Mouse (Mus musculus): Measurements from ENCODE around the gene Clba1. TPM values are rescaled to one million over a fixed set of nuclear protein-coding genes. Genes with fewer than 3 reads are reported as not detected.

The Clba1 gene
- polyA plus RNA-seq (2017; shearing (Covaris generic)) = under 1 TPM in 2 of 3 experiments, not detected in 1; 0.33 to 0.50 TPM

GRCm38 (mm10) chr12:112808587-112809364 is at the start of gene Clba1:
TSS of gene Clba1 (plus strand) at chr12:112808937.
- peak; percentile 99 for ATAC-seq

- ATAC-seq = no peak
Measured at GRCm38 (mm10) chr12:112759471-112759870, 49.3 kb upstream of the Clba1 start.

- ATAC-seq = no peak
Measured at GRCm38 (mm10) chr12:112760154-112760926, 48.4 kb upstream of the Clba1 start, which contains the start of gene Pld4. TSS of gene Pld4 (plus strand) at chr12:112760655.

DNA sequence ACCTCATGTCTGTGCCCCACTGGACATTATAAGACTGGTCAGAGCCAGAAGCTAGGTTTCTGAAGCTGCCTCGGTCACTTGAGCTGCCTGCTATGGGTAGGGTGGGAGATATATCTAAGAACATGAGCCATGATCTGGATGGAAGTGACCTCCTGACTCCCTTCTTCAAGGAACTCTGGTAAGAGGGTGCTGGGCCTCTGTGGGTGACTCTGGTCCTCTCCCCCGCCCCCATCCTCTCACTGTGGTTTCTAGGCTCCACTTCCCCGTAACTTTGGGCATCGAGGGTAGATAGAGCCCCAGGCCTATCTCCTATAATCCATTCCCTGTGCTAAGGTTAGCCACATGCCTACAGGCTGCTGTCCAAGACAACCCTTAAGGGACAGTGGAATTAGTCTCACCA is 47.3 kb upstream of the Clba1 start:
- no peak for ATAC-seq

DNA sequence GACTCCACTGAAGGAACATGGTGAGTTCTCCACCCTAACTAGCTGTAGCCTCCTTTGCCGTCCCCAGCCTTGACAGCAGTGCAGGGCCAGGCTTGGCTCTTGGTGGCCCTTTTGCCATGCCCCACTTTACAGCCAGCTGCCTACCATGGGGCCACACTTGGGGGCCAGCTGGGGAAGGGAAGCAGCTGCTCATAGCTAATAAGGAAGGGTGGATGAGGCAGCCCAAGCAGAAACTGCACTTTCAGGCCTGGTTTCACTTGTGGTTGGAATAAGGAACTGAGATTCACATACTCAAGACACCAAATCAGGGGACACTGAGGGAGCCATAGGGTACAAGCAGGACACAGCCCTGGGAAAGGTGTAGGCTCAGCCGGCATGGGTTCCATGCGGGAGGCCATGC is 46.7 kb upstream of the Clba1 start:
- ATAC-seq = no peak

DNA sequence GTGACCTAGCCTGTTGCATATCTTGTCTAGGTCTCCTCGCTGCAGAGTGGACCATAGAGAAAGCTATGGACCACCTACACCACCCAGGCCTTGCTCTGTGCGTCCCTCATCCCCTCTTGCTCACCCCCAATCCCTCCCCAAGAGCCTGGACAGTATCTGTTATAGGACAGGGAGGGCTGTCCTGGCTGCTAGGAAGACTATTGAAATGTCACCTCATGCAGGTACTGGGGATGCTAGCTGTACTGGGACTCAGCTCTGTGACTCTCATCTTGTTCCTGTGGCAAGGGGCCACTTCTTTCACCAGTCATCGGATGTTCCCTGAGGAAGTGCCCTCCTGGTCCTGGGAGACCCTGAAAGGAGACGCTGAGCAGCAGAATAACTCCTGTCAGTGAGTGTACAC is 45.6 kb upstream of the Clba1 start:
- no peak for ATAC-seq

GRCm38 (mm10) chr12:112764141-112764540 is 44.6 kb upstream of the Clba1 start:
- ATAC-seq = no peak

DNA sequence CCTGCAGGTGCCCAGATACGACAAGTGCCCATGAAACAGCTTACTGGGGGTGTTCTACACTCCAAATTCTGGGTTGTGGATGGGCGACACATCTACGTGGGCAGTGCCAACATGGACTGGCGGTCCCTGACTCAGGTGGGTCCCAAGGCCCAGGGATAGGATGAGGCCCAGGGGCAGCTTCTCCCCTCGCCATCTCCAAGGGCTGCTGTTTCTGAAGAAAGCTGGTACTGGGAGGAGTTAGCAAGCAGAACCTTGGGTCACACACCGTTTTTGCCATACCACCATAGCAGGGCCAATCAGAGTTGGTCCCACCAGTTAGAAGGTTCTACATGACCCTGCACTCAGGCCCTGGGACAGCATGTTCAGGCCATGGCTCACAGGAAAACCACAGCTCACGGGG is 43.7 kb upstream of the Clba1 start:
- no peak for ATAC-seq

DNA sequence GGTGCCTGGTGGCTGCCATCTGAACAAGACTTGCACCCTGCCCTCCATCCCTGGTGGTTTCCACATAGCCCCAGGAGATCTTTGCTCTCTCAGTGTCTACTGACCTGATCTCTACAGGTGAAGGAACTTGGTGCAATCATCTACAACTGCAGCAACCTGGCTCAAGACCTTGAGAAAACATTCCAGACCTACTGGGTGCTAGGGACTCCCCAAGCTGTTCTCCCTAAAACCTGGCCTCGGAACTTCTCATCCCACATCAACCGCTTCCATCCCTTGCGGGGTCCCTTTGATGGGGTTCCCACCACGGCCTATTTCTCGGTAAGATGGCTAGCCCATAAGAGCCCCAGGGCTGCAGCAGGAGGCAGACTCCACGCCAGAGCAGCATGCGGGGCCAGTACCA is 42.2 kb upstream of the Clba1 start:
- no peak for ATAC-seq

- ATAC-seq = no peak
Measured at GRCm38 (mm10) chr12:112767036-112767890, 41.5 kb upstream of the Clba1 start.

DNA sequence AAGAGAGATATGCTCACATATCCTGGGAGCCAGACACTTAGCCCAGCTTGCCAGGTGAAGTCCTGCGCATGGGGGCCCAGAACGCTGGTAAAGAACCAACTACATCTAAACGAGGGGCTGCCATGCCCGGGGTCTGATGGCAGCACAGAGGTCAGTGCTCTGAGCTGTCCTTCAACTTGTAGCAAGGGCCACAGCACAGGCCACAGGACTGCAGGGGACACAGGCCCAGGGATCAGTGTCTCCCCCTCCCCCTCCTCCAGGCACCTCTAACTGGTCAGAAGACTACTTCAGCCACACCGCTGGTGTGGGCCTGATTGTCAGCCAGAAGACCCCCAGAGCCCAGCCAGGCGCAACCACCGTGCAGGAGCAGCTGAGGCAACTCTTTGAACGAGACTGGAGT is 40.6 kb upstream of the Clba1 start:
- ATAC-seq = no peak

GRCm38 (mm10) chr12:112769031-112769430 is 39.7 kb upstream of the Clba1 start:
- ATAC-seq = no peak

GRCm38 (mm10) chr12:112769751-112770150 is 39.0 kb upstream of the Clba1 start:
- ATAC-seq = no peak

GRCm38 (mm10) chr12:112770396-112770795 is 38.3 kb upstream of the Clba1 start:
- ATAC-seq = no peak

- ATAC-seq = no peak
Measured at GRCm38 (mm10) chr12:112772306-112772705, 36.4 kb upstream of the Clba1 start.

DNA sequence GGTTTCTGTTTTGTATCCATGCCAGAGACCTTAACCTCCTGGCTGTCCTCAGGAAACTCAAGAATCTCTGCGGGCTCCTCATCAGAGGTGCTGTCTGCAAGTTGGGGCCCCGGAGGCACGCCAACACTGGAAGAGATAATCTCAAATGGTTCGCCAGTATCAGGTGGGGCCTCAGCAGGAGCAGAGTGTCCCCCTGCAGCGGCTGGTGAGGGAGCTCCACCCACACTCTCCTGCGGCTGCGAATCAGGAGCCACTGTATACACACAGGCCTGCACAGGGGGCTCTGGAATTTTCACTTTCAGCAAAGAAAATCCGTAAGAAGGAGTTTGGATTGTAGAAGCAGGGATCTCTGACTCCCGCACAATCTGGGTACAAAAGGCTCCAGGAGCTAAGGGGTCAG is 35.4 kb upstream of the Clba1 start:
- ATAC-seq = no peak

DNA sequence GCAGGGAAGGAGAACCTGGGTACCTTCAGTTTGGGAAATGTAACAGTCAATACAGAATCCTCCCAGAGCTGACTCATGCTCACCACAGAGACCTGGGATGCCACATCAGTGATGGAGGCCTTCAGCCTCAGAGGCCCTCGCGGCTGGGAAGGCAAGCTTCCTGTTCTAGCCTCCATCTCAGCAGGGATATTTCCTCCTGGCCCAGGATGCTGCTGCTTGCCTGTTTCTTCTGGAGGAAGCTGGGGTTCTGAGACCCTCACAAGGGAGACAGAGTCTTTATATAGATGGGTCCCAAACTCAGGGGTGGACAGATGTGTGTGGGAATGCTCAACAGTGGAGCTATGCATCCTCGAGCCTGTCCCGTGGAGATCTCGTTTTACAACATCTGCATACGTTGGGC is 34.7 kb upstream of the Clba1 start:
- no peak for ATAC-seq

DNA sequence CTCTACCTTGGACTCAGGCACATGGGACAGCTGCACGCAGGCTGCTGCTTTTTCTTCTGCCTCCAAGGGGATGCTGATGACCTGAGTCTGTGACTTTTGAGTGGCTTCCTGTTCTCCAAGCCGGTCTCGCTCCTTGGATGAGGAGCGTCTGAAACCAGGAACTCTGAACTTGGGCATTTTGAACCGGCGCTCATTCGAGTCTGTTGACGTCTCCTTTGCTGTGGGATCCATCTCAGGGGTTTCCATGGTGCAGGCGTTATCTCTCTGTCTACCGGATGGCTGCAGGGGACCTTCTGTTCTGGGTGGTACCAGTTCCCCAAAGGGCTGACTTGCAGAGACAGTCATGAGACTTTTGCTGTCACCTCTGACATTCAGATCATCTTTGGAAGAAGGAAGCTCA is 34.3 kb upstream of the Clba1 start:
- no peak for ATAC-seq

DNA sequence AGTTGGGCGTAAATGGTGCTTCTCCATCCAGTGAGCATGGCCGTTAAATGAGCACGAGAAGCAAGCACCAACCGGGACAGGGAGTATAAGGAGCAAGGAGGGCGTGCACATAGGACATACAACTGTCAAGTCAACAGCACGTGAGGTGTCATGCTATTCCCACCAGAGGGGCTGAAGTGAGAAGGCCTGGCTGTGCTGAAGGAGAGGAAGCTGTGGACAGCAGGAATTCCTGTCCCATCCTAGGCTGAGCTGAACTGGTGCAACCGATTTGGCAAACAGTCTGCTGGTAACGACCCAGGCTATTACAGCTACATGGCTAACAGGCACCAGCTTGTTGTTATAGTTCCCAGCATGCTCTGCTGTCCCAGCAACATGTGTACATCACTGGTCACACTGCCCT is 17.7 kb upstream of the Clba1 start:
- ATAC-seq = no peak

DNA sequence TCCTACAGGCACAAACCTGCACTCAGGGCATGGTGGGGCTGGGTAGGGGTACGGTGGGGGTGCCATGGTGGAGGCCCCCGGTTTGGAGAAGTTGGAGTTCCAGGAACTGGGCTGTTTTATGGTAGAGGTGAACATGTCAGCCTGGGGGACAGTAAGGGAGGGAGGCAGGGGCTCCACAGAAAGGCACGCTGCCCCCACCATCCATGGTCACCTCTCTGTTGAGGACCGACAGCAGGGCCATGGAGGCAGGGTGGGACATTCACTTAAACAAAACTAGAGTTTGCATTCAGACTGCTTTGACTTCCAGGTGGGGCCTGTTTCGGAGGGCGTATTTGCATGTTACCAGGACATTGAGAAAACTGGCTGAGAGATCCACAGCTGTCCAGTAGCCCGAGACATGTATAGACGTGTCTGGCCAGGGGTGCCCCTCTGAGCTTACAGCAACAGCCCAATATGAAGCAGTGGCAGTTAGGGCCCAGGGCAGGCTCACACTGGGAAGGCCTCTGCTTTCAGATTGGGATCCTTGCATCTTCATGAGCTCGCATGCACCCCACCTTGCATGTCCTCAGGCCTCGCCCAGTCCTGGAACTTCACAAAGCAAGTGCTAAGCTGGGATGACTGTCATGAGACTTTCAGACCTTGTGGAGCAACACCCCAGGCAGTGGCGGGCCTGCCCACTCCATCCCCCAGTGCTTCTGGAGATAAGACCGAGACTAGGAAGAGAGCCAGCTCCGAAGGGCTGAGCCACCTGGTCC is 15.0 kb upstream of the Clba1 start:
- ATAC-seq = no peak

GRCm38 (mm10) chr12:112794356-112794816 is 14.4 kb upstream of the Clba1 start:
- no peak for ATAC-seq

DNA sequence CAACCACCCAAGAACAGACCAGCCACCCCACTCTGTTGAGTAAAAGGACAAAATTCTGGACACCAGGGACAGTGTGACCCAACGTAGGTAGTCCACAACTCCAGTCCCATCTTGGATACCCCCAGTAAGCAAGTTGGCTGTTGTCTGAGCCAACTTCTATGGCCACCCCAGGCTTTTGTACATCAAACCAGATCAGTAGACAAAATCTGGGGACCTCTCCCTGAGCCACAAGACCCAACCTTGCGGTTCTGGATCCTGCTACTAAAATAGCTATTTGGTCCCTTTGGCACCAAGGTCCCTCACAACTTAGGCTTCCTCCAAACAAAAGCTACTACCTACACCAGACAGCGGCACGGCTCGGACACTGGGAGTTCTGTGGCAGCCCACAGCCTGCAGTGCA is 13.7 kb upstream of the Clba1 start:
- no peak for ATAC-seq

All from inflammation-experienced regulatory T-cells, adult 6 months (primary cell).